ENCODE assay signal across 8 mouse cellular contexts in the genomic region with DNA sequence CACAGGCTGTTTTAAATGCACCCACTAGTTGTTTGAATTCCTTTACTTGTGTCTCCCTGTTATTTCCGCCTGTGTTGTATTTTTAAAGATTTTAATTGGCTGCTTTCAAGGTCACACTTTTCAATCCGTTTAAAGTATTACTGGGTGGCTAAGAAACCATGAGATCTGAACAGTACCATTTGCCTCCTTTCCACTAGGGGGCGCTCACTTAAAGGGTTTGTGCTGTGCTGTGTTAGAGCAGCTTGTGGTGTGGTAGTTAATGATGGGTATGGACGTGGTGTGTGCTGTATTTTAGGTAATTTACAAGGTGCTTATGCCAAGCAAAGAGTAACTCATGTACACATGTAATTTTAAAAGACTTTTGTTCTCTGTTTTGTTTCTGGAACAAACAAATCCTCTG. TPM values are rescaled to one million over a fixed set of nuclear protein-coding genes. Genes with fewer than 3 reads are reported as not detected.
DNase-seq lines count a peak whose midpoint lies in the region; ATAC-seq and TF ChIP-seq lines count a peak whose summit lies in the region.

No protein-coding gene starts in this region.

- no peak overlapping the region for H3K4me3 ChIP-seq in heart, embryonic 15.5 days
- no peak overlapping the region for H3K4me3 ChIP-seq in left cerebral cortex, adult 2 months
- no peak overlapping the region for H3K4me3 ChIP-seq in spleen, adult 2 months (ENCODE audit: extremely low read depth, insufficient read depth, insufficient read length)

- H3K4me2 ChIP-seq in heart, embryonic 15.5 days: no peak overlapping the region

- H3K9ac ChIP-seq in heart, embryonic 15.5 days: no peak overlapping the region

- H3K36me3 ChIP-seq in heart, embryonic 15.5 days: peaks cover 44% of the 10 kb centered on the region
- H3K36me3 ChIP-seq in spleen, adult 2 months (ENCODE audit: control insufficient read depth, insufficient read depth, low read length): peaks cover 23% of the 10 kb centered on the region

- intact Hi-C loops in heart, postnatal 25 days (cut with DNase I): loop anchor here (10.0 kb wide), 2 partner anchors 113 to 303 kb away; no protein-coding TSS in a partner anchor
- intact Hi-C loops in left cerebral cortex, adult 2 months (cut with DNase I): no loop called here

- peaks cover 14% of the 10 kb centered on the region for H3K4me1 ChIP-seq in heart, embryonic 15.5 days (replicated peaks)
- peaks cover 2% of the 10 kb centered on the region; the same call in 1 of the 2 replicates for H3K4me1 ChIP-seq in spleen, adult 2 months (ENCODE audit: control insufficient read depth, insufficient read depth, insufficient read length)

- TF ChIP-seq POLR2A in spleen, adult 2 months (IDR thresholded peaks at IDR 0.05; ENCODE audit: low read depth, low read length): no peak

- no peak for DNase-seq in heart, postnatal 25 days (ENCODE audit: low spot score)
- DNase-seq in brain, adult 2 months (ENCODE audit: low read depth, low spot score): peak; percentile 75
- DNase-seq in induced T-regulatory cell, adult 2 months (ENCODE audit: low read depth): peak; percentile 86
- DNase-seq in left cerebral cortex, adult 2 months (ENCODE audit: extremely low spot score in 1 of 2, low spot score in 2 of 2): peak; percentile 46 to 49
- peak; percentile 50 for DNase-seq in spleen, adult 2 months (ENCODE audit: low read depth in 1 of 2, low spot score in 2 of 2)

- no peaks in the 10 kb centered on the region for H3K9me3 ChIP-seq in heart, embryonic 15.5 days (replicated peaks)

- ATAC-seq in heart, embryonic 15.5 days (replicated peaks; ENCODE audit: insufficient number of reproducible peaks, insufficient read depth, low FRiP score, low read depth): 0 out of 2 replicates have a peak, but pooled peaks have one; percentile 31
- peak; percentile 73 for ATAC-seq in erythroblast, adult 5-6 weeks (replicated peaks; ENCODE audit: low FRiP score, poor library complexity, severe bottlenecking)
- peak; percentile 72 for ATAC-seq in megakaryocyte-erythroid progenitor cell, adult 5-6 weeks (replicated peaks; ENCODE audit: low FRiP score, low TSS enrichment, poor library complexity, severe bottlenecking)

- 7% methylated on average over 4 of the region's 4 CpGs for WGBS in heart, embryonic 15.5 days
- WGBS in spleen, adult 2 months: 12% methylated on average over 4 of the region's 4 CpGs

- H3K27me3 ChIP-seq in heart, embryonic 15.5 days: peaks cover 5% of the 10 kb centered on the region; the same call in 1 of the 2 replicates
- no peaks in the 10 kb centered on the region for H3K27me3 ChIP-seq in spleen, adult 2 months (ENCODE audit: control insufficient read depth, insufficient read depth, low read length)

- H3K27ac ChIP-seq in heart, embryonic 15.5 days: no peak overlapping the region
- H3K27ac ChIP-seq in left cerebral cortex, adult 2 months: no peak overlapping the region
- no peak overlapping the region for H3K27ac ChIP-seq in spleen, adult 2 months (ENCODE audit: insufficient read depth, low read length)

- peak; percentile 83 for TF ChIP-seq CTCF in left cerebral cortex, adult 2 months (IDR thresholded peaks at IDR 0.05)
- TF ChIP-seq CTCF in spleen, adult 2 months (IDR thresholded peaks at IDR 0.05; ENCODE audit: extremely low read depth, insufficient read depth, insufficient read length, insufficient replicate concordance): peak; percentile 56; the same call in 1 of the 2 replicates

RNA-seq across cellular contexts. Expression of gene Mrps10, which starts 2.8 kb away (rescaled TPM):
- 58.4 and 61.0 TPM in 2 replicates for polyA plus RNA-seq in heart, embryonic 15.5 days (2015; fragmentation: Nextera tagmentation; extraction: Ambion mirVana)
- 10 to 100 TPM; 19.7 to 20.4 TPM for total RNA-seq in heart, postnatal 25 days (2021)
- total RNA-seq in erythroblast, adult 5-6 weeks (2015; ENCODE audit: low replicate concordance): 0.96 and 10.0 TPM in 2 replicates
- total RNA-seq in erythroblast, adult 5-6 weeks (2017; ENCODE audit: low replicate concordance): 2.2 and 10.7 TPM in 2 replicates
- 10 to 100 TPM; 28.4 to 29.1 TPM for total RNA-seq in left cerebral cortex, adult 2 months (2021)
- 62.0 and 75.8 TPM in 2 replicates for total RNA-seq in megakaryocyte-erythroid progenitor cell, adult 5-6 weeks (2014; fragmentation: Nextera tagmentation)
- total RNA-seq in megakaryocyte-erythroid progenitor cell, adult 5-6 weeks (2017): 61.6 and 90.5 TPM in 2 replicates
- polyA plus RNA-seq in spleen, adult 2 months (2012; rRNA removed): 10.1 and 11.3 TPM in 2 replicates

RNA-seq across cellular contexts. Expression of gene Guca1b, which starts 13.7 kb away (rescaled TPM):
- polyA plus RNA-seq in heart, embryonic 15.5 days (2015; fragmentation: Nextera tagmentation; extraction: Ambion mirVana): 0.91 and 1.2 TPM in 2 replicates
- total RNA-seq in heart, postnatal 25 days (2021): under 1 TPM; 0.36 to 0.65 TPM
- total RNA-seq in erythroblast, adult 5-6 weeks (2015; ENCODE audit: low replicate concordance): not detected in 2 replicates
- total RNA-seq in erythroblast, adult 5-6 weeks (2017; ENCODE audit: low replicate concordance): 0.77 and 1.1 TPM in 2 replicates
- 1 to 10 TPM; 1.8 to 2.9 TPM for total RNA-seq in left cerebral cortex, adult 2 months (2021)
- 0.54 and 2.8 TPM in 2 replicates for total RNA-seq in megakaryocyte-erythroid progenitor cell, adult 5-6 weeks (2014; fragmentation: Nextera tagmentation)
- 0.15 and 3.8 TPM in 2 replicates for total RNA-seq in megakaryocyte-erythroid progenitor cell, adult 5-6 weeks (2017)
- polyA plus RNA-seq in spleen, adult 2 months (2012; rRNA removed): 1.7 and 2.2 TPM in 2 replicates

RNA-seq across cellular contexts. Expression of gene Guca1a, which starts 28.9 kb away (rescaled TPM):
- polyA plus RNA-seq in heart, embryonic 15.5 days (2015; fragmentation: Nextera tagmentation; extraction: Ambion mirVana): 1.7 TPM in 2 replicates
- under 1 TPM in 1 of 2 experiments, not detected in 1; 0.39 TPM for total RNA-seq in heart, postnatal 25 days (2021)
- not detected in 2 replicates for total RNA-seq in erythroblast, adult 5-6 weeks (2015; ENCODE audit: low replicate concordance)
- not detected in 2 replicates for total RNA-seq in erythroblast, adult 5-6 weeks (2017; ENCODE audit: low replicate concordance)
- total RNA-seq in left cerebral cortex, adult 2 months (2021): not detected
- not detected in 2 replicates for total RNA-seq in megakaryocyte-erythroid progenitor cell, adult 5-6 weeks (2014; fragmentation: Nextera tagmentation)
- total RNA-seq in megakaryocyte-erythroid progenitor cell, adult 5-6 weeks (2017): not detected in 2 replicates
- polyA plus RNA-seq in spleen, adult 2 months (2012; rRNA removed): 1.9 and 2.0 TPM in 2 replicates
